In the genomic region with DNA sequence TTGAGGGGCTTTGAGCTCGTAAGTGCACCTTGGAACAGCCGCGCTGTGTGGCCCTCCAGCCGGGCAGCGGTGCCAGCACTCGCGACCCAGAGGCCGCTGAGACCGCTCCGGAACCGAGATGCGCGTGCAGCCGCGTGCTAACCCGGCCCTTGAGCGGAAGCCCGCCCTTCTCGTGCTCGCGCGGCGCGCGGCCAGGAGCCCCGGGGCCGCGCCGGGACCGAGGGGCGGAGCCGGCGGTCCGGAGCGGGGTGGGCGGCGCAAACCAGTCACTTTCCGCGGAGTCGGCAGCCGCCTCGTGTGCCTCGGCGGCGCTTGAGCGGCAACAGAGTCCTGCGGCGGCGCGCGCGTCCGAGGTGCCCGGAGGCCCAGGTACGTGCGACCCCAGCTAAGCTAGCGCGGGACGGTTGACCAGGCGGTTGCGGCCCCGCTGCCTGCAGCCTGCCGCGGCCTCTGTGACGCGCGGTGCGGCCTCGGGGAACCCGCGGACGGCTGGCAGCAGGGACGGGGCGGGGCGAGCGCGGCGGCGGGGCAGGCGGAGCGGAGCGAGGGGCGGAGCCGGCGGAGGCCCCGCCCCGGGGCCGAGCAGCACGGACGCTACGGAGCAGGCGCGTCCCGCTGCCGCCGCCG, we compare ENCODE assay signal across 8 mouse cellular contexts. TPM values are rescaled to one million over a fixed set of nuclear protein-coding genes. Genes with fewer than 3 reads are reported as not detected.
A peak's percentile ranks its signal among the peaks of the same experiment; 100 is the strongest.
DNase-seq lines count a peak whose midpoint lies in the region; ATAC-seq lines count a peak whose summit lies in the region.

A gene (plus strand): TSS at position 269 of the 627 bp plus-strand sequence.

- H3K27ac ChIP-seq in hindbrain, embryonic 11.5 days (ENCODE audit: low read depth, low read length) = peak within 1 kb of the TSS; percentile 93

- H3K4me2 ChIP-seq in hindbrain, embryonic 11.5 days (replicated peaks; ENCODE audit: low read depth, low read length) = peak within 1 kb of the TSS; percentile 72

- DNase-seq in MN1 (ENCODE audit: low spot score) = peak; percentile 94
- peak; percentile 93 for DNase-seq in cerebellum, adult 9-10 months
- peak; percentile 77 to 91 for DNase-seq in frontal cortex, adult 2 months (ENCODE audit: extremely low spot score in 1 of 2, low spot score in 1 of 2)
- DNase-seq in hindbrain, embryonic 11.5 days (ENCODE audit: low spot score) = peak; percentile 94
- DNase-seq in layer of hippocampus, postnatal 10 days (ENCODE audit: low spot score in 2 of 2) = peak; percentile 92 to 95
- peak; percentile 96 for DNase-seq in lung, postnatal 10 days
- peak; percentile 95 for DNase-seq in ovary, postnatal 36 days (ENCODE audit: low spot score)
- DNase-seq in thymus, postnatal 25 days = peak; percentile 95

- peak within 1 kb of the TSS; percentile 87 for H3K9ac ChIP-seq in hindbrain, embryonic 11.5 days (ENCODE audit: low read depth, low read length)

- H3K9me3 ChIP-seq in hindbrain, embryonic 11.5 days (ENCODE audit: control insufficient read depth, low read length) = no peaks in the 10 kb centered on the region

- H3K4me1 ChIP-seq in hindbrain, embryonic 11.5 days (replicated peaks; ENCODE audit: control insufficient read depth, insufficient read depth, low read length) = peaks cover 10% of the 10 kb centered on the region

- ATAC-seq in hindbrain, embryonic 11.5 days (ENCODE audit: low FRiP score) = peak; percentile 94

- no peaks in the 10 kb centered on the region for H3K27me3 ChIP-seq in hindbrain, embryonic 11.5 days (ENCODE audit: control insufficient read depth, insufficient read depth, low read length)

- WGBS in hindbrain, embryonic 11.5 days = under 1% methylated on average over 75 of the region's 97 CpGs

- no peaks in the 10 kb centered on the region for H3K36me3 ChIP-seq in hindbrain, embryonic 11.5 days (ENCODE audit: control insufficient read depth, insufficient read depth, low read length)

- peak within 1 kb of the TSS; percentile 81 for H3K4me3 ChIP-seq in hindbrain, embryonic 11.5 days (ENCODE audit: low read depth, low read length)

RNA-seq across cellular contexts. Expression of the gene that starts here (rescaled TPM):
- 30.9 and 31.2 TPM in 2 replicates for polyA plus RNA-seq in frontal cortex, adult 2 months (2012; rRNA removed)
- polyA plus RNA-seq in hindbrain, embryonic 11.5 days (2014; fragmentation: Nextera tagmentation; extraction: Ambion mirVana) = 12.1 and 14.5 TPM in 2 replicates
- 10 to 100 TPM; 34.3 to 37.0 TPM for total RNA-seq in layer of hippocampus, postnatal 10 days (2021)

Comparison
In these comparisons a context has a peak if more than half of its experiments do, and no peak if none do; other contexts are left out.
1. Peak in every context shown above with its lines: DNase-seq, ATAC-seq, H3K4me3 ChIP-seq and H3K27ac ChIP-seq.